Mouse (Mus musculus): ENCODE results near the gene B3gnt3. TPM values are rescaled to one million over a fixed set of nuclear protein-coding genes. Genes with fewer than 3 reads are reported as not detected.
A peak's percentile ranks its signal among the peaks of the same experiment; 100 is the strongest.
"Not testable (repeated sequence)": the region's sequence is repeated elsewhere in the genome, so short reads cannot be mapped to it uniquely, and the experiment has no call there.

Gene B3gnt3
- total RNA-seq (2015; ENCODE audit: low replicate concordance) (12.2 and 12.3 TPM in 2 replicates), total RNA-seq (2017; ENCODE audit: low replicate concordance) (10.9 and 14.4 TPM in 2 replicates)

GRCm38 (mm10) chr8:71701414-71702086, at the start of gene B3gnt3:
B3gnt3 (minus strand) TSS chr8:71701789.
- no peak; the same call in none of the 2 replicates for ATAC-seq (replicated peaks; ENCODE audit: low FRiP score, poor library complexity, severe bottlenecking)

GRCm38 (mm10) chr8:71749321-71750075, 47.9 kb upstream of the B3gnt3 start:
- not testable (repeated sequence) for ATAC-seq (replicated peaks; ENCODE audit: low FRiP score, poor library complexity, severe bottlenecking)

DNA sequence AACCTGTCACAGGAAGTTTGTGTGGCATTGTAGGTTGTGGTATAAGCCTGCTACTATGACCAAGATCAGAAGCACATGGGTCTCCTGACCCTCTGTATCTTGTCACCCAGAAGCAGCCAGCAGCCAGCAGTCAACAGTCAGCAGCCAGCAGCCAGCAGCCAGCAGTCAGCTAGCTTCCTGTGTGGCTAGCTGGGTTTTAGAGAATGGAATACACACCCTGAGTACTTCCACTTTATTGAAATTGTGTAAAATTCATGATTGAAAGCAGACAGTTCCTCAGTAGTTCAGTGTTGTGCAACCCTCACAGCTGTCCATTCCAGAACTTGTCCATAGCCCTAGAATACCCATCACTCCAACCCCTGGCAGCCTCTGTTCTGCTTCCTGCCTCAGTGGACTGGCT, 45.5 kb upstream of the B3gnt3 start:
- not testable (repeated sequence) for ATAC-seq (replicated peaks; ENCODE audit: low FRiP score, poor library complexity, severe bottlenecking)

DNA sequence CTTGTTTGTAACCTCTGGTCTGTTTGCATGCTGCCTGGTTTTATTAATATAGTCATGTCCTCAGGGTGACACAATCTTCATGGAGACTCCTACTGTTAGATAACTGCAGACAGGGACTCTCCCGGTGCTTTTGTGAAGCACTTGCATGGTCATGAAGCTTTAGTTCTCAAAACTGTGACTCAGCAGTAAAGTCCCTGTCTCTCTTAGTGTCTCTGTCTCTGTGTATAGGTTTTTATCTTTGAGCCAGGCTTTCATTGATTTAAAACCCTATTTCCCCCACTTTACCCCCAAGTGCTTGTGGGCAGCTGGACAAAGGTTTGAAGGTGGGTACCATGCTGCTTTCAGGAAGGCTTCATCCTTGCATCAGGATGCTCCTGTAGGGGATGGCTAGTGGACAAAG, 43.7 kb upstream of the B3gnt3 start:
- ATAC-seq (replicated peaks; ENCODE audit: low FRiP score, poor library complexity, severe bottlenecking) = no peak

GRCm38 (mm10) chr8:71742783-71743182, 41.2 kb upstream of the B3gnt3 start:
- no peak for ATAC-seq (replicated peaks; ENCODE audit: low FRiP score, poor library complexity, severe bottlenecking)

DNA sequence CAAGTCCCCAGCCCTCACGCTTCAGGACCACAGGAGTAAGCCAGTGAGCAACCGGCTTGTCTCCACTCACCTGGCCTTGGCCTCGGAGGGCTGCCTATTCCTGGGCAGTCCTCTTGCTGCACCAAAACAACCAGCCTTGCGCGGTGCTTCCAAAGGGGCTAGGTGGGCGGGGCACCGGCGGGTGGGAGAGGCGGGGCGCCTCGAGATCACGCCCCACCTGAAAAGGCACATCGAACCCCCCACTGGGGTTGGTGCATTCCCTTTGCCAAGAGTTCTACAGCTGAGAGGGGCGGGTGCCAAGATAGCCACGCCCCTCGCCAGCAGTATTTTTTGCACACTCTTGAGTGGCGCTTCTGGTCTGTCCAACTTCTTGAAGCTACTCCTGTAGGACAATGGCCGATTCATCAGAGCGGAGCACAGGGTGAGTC, 40.1 kb upstream of the B3gnt3 start:
- ATAC-seq (replicated peaks; ENCODE audit: low FRiP score, poor library complexity, severe bottlenecking) = no peak

GRCm38 (mm10) chr8:71741226-71741625, 39.6 kb upstream of the B3gnt3 start:
- ATAC-seq (replicated peaks; ENCODE audit: low FRiP score, poor library complexity, severe bottlenecking) = no peak

DNA sequence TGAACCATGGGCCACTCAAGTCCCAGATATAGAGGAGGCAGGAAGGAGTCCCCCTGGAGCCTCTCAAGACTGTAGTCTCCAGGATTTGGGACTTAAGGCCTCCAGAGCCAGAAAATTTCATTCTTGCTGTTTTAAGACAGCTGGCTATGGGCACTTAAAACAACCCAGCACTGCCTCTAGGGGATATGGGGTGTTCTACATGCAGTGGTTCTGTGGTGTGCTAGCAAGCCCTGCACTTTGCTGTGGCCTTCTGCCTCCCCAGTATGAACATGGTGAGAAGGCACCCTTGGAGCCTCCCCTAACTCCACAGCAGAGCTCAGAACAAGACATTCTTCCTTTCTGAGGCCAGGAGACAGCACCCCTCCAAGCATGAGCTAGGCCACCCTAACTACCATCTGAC, 36.7 kb upstream of the B3gnt3 start:
- ATAC-seq (replicated peaks; ENCODE audit: low FRiP score, poor library complexity, severe bottlenecking) = 0 out of 2 replicates have a peak, but pooled peaks have one; percentile 26

- peak; percentile 74 for ATAC-seq (replicated peaks; ENCODE audit: low FRiP score, poor library complexity, severe bottlenecking)
Measured at GRCm38 (mm10) chr8:71731652-71732230, 30.2 kb upstream of the B3gnt3 start.

DNA sequence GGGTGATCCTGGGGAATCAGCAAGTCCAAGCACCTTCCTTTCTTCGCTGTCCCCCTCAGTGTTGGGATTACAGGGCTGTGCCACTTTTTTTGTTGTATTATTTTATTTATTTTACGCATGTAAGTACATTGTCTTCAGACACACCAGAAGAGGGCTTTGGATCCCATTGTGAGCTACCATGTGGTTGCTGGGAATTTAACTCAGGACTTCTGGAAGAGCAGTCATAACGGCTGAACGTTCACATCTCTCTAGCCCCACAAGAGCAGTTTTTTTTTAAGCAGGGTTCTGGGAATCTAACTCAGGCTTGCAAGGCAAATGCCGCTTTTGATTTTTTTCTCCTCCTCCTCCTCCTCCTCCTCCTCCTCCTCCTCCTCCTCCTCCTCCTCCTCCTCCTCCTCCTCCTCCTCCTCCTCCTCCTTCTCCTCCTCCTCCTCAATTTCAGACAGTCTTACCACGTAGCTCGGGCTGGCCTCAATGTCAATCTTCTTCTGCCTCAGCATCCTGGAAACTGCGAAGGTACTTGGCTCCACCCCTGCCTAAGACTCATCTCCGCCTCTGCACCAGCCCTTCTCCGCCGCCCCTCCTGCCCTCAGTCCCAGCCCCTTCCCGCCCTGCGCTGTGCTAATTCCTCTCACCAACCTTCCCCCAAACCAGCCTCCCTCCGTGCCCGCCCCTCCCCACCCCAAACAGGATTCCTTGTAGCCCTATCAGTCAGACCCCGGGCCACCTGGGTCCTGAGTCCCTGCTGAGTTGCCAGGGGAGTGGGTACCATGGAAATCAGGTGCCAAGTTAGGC, 27.4 kb upstream of the B3gnt3 start:
- 0 out of 2 replicates have a peak, but pooled peaks have one; percentile 43 for ATAC-seq (replicated peaks; ENCODE audit: low FRiP score, poor library complexity, severe bottlenecking)

DNA sequence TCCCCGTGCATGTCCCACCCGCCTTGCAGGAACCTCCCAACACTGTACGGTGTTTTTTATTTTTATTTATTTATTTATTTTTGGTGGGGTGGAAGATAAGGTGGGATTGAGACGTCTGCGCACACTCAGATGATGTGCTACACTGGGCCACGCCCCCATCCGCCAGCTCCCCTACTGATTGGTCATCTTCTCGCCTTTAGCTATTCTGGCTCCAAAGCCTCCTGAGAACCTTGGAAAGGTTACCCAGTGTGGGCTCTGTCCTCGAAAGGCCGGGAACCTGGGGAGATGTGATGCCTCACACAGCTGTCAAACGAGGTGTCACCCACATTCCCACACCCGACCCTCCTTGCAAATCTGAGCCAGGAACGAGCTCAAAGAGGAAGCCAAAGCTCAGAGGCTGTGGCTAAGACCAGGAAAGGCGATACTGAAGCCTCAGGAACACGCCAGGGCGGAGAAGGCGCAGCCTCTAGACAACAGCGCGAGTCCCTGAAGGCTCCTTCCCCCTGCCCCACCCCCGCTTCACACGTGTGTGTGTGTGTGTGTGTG, 26.7 kb upstream of the B3gnt3 start:
- peak; percentile 62 for ATAC-seq (replicated peaks; ENCODE audit: low FRiP score, poor library complexity, severe bottlenecking)

- peak; percentile 72 for ATAC-seq (replicated peaks; ENCODE audit: low FRiP score, poor library complexity, severe bottlenecking)
Measured at GRCm38 (mm10) chr8:71725122-71725924, 23.7 kb upstream of the B3gnt3 start, which contains the start of gene Fcho1. Fcho1 (minus strand) TSS chr8:71725716.

GRCm38 (mm10) chr8:71724389-71724788, 22.8 kb upstream of the B3gnt3 start:
- ATAC-seq (replicated peaks; ENCODE audit: low FRiP score, poor library complexity, severe bottlenecking) = no peak

- peak; percentile 76 for ATAC-seq (replicated peaks; ENCODE audit: low FRiP score, poor library complexity, severe bottlenecking)
Measured at GRCm38 (mm10) chr8:71723047-71723551, 21.5 kb upstream of the B3gnt3 start.

DNA sequence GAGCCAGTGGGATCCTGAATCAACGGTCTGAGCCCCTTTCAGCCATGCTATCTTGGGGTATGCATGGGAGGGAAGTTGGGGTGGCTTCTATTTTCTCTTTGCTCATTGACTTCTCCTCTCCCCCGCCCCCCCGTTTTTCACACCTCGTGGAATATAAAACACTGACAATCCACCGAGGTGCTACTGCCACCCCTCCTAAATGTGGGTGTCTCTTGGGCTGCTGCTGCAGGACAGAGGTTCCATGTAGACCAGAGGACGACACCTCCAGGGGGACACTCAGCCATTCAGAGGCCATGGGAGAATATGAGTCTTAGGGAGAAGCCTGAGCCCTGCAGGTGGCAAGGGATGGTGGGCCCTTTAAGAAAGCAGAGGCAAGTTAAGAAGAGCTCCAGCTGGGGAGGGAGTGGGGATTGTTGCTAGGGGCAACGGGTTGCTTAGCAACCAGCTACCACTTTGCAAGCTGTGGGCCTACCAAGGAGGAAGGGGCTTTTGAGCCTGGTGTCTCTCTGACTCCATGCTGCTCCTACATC, 18.4 kb upstream of the B3gnt3 start:
- ATAC-seq (replicated peaks; ENCODE audit: low FRiP score, poor library complexity, severe bottlenecking) = no peak

GRCm38 (mm10) chr8:71719218-71719617, 17.6 kb upstream of the B3gnt3 start:
- ATAC-seq (replicated peaks; ENCODE audit: low FRiP score, poor library complexity, severe bottlenecking) = peak; percentile 83

DNA sequence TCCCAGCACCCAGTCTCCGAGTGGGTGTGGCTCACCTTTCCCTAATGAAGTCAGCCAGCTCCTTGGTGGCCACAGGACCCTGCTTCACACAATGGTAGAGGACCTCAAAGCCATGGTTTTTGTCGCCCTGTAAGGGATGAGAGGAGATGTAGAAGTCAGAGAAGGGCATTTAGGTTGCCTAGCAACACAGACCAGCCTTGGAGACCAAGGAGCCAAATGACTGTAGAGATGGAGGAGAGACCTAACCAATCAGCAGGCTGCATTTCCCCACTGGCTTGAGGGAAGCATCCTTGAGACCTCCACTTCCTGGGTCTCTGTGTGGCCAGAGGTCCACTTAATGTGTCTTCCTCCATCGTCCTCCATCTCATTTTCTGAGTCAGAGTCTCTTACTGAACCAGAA, 16.7 kb upstream of the B3gnt3 start:
- ATAC-seq (replicated peaks; ENCODE audit: low FRiP score, poor library complexity, severe bottlenecking) = peak; percentile 37; the same call in 1 of the 2 replicates

GRCm38 (mm10) chr8:71717096-71717495, 15.5 kb upstream of the B3gnt3 start:
- ATAC-seq (replicated peaks; ENCODE audit: low FRiP score, poor library complexity, severe bottlenecking) = no peak
